Mouse (Mus musculus) mammary gland, adult 2 months (tissue): ENCODE measurements around the gene Mfsd11. TPM values are rescaled to one million over a fixed set of nuclear protein-coding genes. Genes with fewer than 3 reads are reported as not detected.

Experiments used
- polyA plus RNA-seq: library from polyadenylated mRNA; depleted of rRNA; stranded (reverse); fragments of >200 nt; gene quantifications from 2 replicates; pipeline ENCODE4 v1.2.3, GENCODE M21; 2012; ENCODE audit warnings: low replicate concordance; rRNA removed

Gene Mfsd11
- polyA plus RNA-seq, result 31.7 and 33.4 TPM in 2 replicates

DNA sequence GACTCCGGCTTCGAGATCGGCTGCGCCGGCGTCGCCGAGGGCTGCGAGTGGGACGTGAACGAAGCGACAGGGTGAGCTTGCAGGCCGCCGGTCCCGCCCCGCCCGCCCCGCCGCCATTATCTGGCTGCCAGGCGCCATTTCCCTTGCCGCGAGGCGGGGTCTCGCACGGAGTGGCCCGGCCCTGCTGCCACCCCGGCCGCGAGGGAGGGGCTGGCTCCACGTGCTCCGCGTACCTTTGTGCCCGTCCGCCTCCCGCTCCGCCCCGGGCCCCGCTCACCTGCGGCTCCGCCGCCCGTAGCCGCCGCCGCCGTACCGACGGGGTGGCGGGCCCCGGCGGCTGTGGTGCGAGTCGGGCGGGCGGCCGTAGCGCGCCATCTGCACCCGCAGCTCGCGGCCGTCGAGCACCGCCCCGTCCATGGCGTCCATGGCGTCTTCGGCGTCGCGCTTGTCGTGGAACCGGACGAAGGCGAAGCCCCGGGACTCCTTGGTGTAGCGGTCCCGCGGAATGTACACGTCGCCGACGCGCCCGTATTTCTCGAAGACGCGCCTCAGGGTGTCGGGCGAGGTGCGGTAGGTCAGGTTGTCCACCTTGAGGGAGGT is at the start of gene Mfsd11:
TSS of gene Mfsd11 (plus strand) at position 150 of the 600 bp plus-strand sequence.

DNA sequence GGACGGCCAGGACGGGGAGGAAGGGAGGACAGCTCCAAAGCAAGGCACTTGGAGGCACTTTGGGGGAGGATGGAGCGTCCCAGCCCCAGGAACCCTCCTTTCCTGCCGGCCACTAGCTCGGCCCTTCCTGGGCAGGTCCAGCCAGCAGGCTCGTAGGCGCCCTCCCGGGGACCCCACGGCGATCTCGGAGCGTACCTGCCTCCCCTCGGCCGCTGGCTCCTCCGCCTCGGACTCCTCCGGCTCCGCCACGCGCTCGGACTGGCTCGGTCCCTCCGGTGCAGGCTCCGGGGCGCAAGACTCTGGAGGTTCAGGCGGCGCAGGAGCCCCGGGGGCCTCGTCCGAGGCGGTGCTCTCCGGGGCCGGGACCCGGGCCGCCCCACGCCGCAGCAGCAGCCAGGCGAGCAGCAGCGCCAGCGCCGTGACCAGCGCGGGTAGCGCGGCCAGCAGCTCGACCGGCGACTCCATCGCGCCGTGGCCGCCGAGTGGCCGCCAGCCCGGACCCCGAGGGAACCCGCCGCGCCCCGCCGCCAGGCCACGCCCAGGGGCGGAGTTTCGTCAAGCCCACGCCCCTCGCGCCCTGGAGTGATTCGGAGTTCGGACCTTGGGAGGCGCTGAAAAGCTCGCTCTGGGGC is 24.6 kb upstream of the Mfsd11 start, which contains the start of gene Mxra7:
TSS of gene Mxra7 (minus strand) at position 513 of the 632 bp plus-strand sequence.

DNA sequence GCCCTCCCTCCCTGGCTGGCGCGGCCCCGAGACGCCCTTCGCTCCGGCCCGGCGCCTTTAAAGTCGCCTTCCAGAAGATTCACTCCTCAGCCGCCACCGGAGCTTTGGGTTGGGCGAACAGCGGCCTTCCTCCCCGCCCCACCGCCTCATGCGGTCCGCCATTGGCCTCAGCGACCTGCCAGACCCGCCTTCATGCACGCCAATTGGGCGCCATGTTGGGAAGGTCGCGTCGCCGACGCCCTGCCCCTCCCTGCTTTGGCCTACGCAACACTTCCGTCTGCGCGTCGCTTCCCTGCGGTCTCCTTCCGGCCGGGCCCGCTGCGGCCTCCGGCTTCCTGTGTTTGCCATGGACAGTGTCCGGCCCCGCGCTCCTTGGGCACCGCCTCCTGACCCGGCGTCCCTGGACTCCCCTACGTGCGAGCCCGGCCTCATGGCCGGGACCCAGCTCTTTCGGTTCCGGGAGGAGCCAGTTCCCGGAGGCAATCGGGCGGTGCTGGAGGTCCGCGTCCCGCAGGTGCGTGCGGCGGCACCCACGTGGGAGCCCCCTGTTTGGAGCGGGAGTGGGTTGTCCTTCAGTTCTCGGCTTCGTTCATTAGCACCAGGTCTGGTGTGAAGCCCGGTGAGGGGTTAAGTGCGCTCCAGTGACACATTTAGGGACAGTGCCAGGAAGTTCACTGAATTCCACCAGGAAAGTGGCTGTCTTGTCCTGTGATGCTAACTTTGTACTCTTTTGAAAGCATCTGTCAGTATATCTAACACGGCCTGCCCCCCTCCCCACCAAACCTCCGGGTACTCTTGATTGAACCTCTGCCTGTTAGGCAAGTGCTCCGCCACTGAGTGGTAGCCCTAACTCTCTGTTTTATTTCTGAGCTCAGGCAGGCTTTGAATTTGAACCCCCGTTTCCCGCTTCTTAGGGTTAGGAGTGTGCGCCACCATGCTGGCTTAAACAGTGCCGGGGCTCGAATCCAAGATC is 8.7 kb upstream of the Mfsd11 start, which contains the start of the genes Mettl23 and Jmjd6:
TSS of gene Mettl23 (plus strand) at position 18 of the 973 bp plus-strand sequence.
TSS of gene Jmjd6 (minus strand) at position 189 of the 973 bp plus-strand sequence.

DNA sequence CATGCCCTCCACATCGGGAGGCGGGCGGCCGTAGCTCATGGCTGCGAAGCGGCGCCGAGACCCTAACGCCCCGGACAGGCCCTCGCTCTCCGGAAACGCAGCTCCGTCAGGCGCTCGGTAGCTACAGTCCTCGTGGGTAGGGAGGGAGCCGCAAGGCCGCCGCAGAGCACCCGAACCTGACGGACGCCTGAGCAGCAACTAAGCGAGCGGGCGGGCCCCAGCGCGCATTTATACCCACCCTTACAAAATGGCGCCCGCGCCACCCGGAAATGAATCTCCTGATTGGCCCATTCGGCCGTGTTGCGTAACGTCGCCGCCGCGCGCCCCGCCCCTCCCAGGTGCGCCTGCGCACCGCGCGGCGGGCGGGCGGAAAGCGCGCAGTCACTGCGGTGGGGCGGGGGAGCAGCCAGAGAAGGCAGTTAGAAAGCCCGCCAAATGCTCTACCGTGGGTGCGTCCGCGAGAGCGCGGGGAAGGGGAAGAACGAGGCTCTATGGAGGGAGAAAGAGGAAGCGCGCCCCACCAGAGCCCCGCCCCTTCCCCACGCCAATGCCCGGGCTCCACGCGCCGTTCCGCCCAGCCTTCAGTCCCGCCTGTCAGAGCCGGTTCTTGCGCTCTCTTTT is 761 bp downstream of the Mfsd11 start, which contains the start of gene Srsf2:
TSS of gene Srsf2 (minus strand) at position 204 of the 621 bp plus-strand sequence.

DNA sequence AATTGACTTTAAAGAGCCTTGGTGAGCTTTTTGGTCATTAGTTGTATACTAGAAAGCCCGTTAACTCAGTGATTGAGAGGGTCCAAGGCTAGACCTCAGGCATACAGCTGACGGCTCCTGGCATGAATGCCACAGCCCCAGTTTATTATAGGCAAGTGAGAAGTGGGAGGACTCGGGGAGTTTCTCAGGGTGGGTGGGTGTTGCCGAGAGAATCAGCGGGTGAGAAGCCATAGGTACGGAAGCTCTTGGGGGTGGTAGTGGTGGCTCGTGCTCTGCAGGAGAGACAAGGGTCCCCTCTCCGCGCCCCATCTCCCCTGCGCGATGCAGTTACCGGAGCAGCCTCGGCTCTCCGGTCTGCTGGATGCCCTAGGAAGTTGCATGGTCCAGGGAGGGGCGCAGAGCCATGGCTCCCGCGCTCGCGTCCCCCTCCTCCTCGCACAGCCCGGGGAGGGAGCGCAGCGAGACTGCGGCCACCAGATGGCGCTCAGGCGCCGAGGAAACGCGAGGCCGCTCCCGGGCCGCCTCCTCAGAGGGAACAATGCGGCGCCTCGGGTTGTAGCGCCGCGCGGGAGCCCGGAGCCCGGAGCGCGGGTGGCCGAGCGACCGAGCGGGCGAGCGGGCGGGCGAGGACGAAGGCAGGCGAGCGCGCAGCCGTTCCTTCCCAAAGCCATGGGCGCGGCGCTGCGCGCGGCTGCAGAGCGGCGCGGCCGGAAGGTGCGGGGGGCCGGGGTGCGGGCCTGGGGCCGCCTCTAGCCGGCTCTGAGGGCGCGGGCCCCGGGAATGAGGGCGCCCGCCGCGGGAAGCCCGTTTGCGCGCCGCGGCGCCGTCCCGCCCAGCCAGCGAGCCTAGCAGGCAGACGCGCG is 66.3 kb downstream of the Mfsd11 start, which contains the start of gene Mgat5b:
TSS of gene Mgat5b (plus strand) at position 541 of the 863 bp plus-strand sequence.

Other genes starting within 250 kb of the Mfsd11 start
- gene Rhbdf2, start 225.4 kb upstream of the Mfsd11 start, polyA plus RNA-seq, result 51.0 and 65.9 TPM in 2 replicates
- gene Prcd, start 198.9 kb upstream of the Mfsd11 start, polyA plus RNA-seq, result 1.5 and 2.2 TPM in 2 replicates
- gene Cygb, start 198.1 kb upstream of the Mfsd11 start, polyA plus RNA-seq, result 58.5 and 87.0 TPM in 2 replicates
- 0.14 and 0.27 TPM in 2 replicates for gene St6galnac1, start 76.9 kb upstream of the Mfsd11 start, polyA plus RNA-seq
- 13.2 and 101 TPM in 2 replicates for gene Mxra7, start 24.4 kb upstream of the Mfsd11 start, polyA plus RNA-seq
- gene Mettl23, start 9.2 kb upstream of the Mfsd11 start, polyA plus RNA-seq, result 38.2 and 49.2 TPM in 2 replicates
- gene Jmjd6, start 9.0 kb upstream of the Mfsd11 start, polyA plus RNA-seq, result 20.2 and 21.9 TPM in 2 replicates
- gene Srsf2, start 654 bp downstream of the Mfsd11 start, polyA plus RNA-seq, result 199 and 957 TPM in 2 replicates
- gene Mgat5b, start 66.4 kb downstream of the Mfsd11 start, polyA plus RNA-seq, result 0.63 and 0.68 TPM in 2 replicates